9 mouse cellular contexts compared by ENCODE assay signal in genomic region chr10:80430375-80430980, GRCm38 (mm10). TPM values are rescaled to one million over a fixed set of nuclear protein-coding genes. Genes with fewer than 3 reads are reported as not detected.
DNase-seq lines count a peak whose midpoint lies in the region; ATAC-seq and TF ChIP-seq lines count a peak whose summit lies in the region.
"Had no signal": no experiment of that assay in that cellular context is flagged by ENCODE, and none has a peak within 500 bp of the region (broad histone marks: within the 10 kb centered on the region; RNA-seq: fewer than 3 reads in every experiment).

No protein-coding gene starts in this region.

- no peak for TF ChIP-seq CTCF in G1E (IDR thresholded peaks at IDR 0.05; ENCODE audit: low read depth, low read length)

- DNase-seq in kidney, postnatal 4 days, result no peak
- DNase-seq in G1E (ENCODE audit: low spot score), result no peak
- DNase-seq in embryonic facial prominence, embryonic 10.5 days (ENCODE audit: low spot score), result no peak
- no peak for DNase-seq in urinary bladder, adult 18-20 months (ENCODE audit: low spot score in 2 of 2)
- DNase-seq in layer of hippocampus, postnatal 10 days (ENCODE audit: low spot score in 2 of 2), result no peak
- DNase-seq: gastrocnemius, postnatal 25 days; lung, postnatal 36 days had no signal

- no peaks in the 10 kb centered on the region for H3K27me3 ChIP-seq in kidney, embryonic 15.5 days
- H3K27me3 ChIP-seq in G1E (ENCODE audit: insufficient read depth, low read length), result no peaks in the 10 kb centered on the region; the same call in 1 of the 2 replicates
- H3K27me3 ChIP-seq in embryonic facial prominence, embryonic 10.5 days (replicated peaks; ENCODE audit: low read depth, poor library complexity, severe bottlenecking), result no peaks in the 10 kb centered on the region
- H3K27me3 ChIP-seq in liver, embryonic 15.5 days, result no peaks in the 10 kb centered on the region

- 0 out of 2 replicates have a peak overlapping the region, but pooled peaks have one; percentile 0 for H3K9ac ChIP-seq in kidney, embryonic 15.5 days
- no peak overlapping the region for H3K9ac ChIP-seq in liver, embryonic 15.5 days

- H3K9me3 ChIP-seq in kidney, embryonic 15.5 days (replicated peaks), result no peaks in the 10 kb centered on the region
- peaks cover 12% of the 10 kb centered on the region; the same call in 1 of the 2 replicates for H3K9me3 ChIP-seq in G1E (replicated peaks)
- H3K9me3 ChIP-seq in embryonic facial prominence, embryonic 10.5 days, result peaks cover 5% of the 10 kb centered on the region; the same call in 1 of the 2 replicates
- H3K9me3 ChIP-seq in liver, embryonic 15.5 days (replicated peaks), result 0 out of 2 replicates have a peak, but pooled peaks cover 3% of the 10 kb centered on the region

- peaks cover 37% of the 10 kb centered on the region for H3K4me1 ChIP-seq in kidney, embryonic 15.5 days
- peaks cover 69% of the 10 kb centered on the region for H3K4me1 ChIP-seq in G1E (ENCODE audit: insufficient read depth, low read depth, low read length)
- peaks cover 34% of the 10 kb centered on the region for H3K4me1 ChIP-seq in embryonic facial prominence, embryonic 10.5 days
- peaks cover 50% of the 10 kb centered on the region for H3K4me1 ChIP-seq in liver, embryonic 15.5 days (replicated peaks)

- H3K4me2 ChIP-seq in kidney, embryonic 15.5 days, result 0 out of 2 replicates have a peak overlapping the region, but pooled peaks have one; percentile 88
- peak overlapping the region; percentile 84; the same call in 1 of the 2 replicates for H3K4me2 ChIP-seq in liver, embryonic 15.5 days

- H3K36me3 ChIP-seq in kidney, embryonic 15.5 days, result peaks cover 53% of the 10 kb centered on the region
- H3K36me3 ChIP-seq in G1E (replicated peaks), result peaks cover 65% of the 10 kb centered on the region
- H3K36me3 ChIP-seq in embryonic facial prominence, embryonic 10.5 days (replicated peaks), result peaks cover 59% of the 10 kb centered on the region
- H3K36me3 ChIP-seq in liver, embryonic 15.5 days (replicated peaks), result peaks cover 58% of the 10 kb centered on the region

- no peak for ATAC-seq in kidney, embryonic 15.5 days (replicated peaks; ENCODE audit: low FRiP score)
- ATAC-seq in G1E (ENCODE audit: extremely low read depth, insufficient number of reproducible peaks, low FRiP score, poor library complexity, severe bottlenecking), result no peak
- no peak for ATAC-seq in liver, embryonic 15.5 days (ENCODE audit: insufficient read depth)

- H3K4me3 ChIP-seq in kidney, embryonic 15.5 days (replicated peaks), result no peak overlapping the region
- H3K4me3 ChIP-seq in G1E (ENCODE audit: low read depth, low read length), result peak overlapping the region; percentile 97; the same call in 1 of the 2 replicates
- H3K4me3 ChIP-seq in embryonic facial prominence, embryonic 10.5 days, result peak overlapping the region; percentile 97
- H3K4me3 ChIP-seq in liver, embryonic 15.5 days (replicated peaks), result no peak overlapping the region

- peak overlapping the region; percentile 4; the same call in 1 of the 2 replicates for H3K27ac ChIP-seq in kidney, embryonic 15.5 days
- H3K27ac ChIP-seq in embryonic facial prominence, embryonic 10.5 days (replicated peaks), result no peak overlapping the region
- H3K27ac ChIP-seq in liver, embryonic 15.5 days (replicated peaks), result peak overlapping the region; percentile 98; the same call in 1 of the 2 replicates

- WGBS in kidney, embryonic 15.5 days, result 60% methylated on average over 8 of the region's 8 CpGs
- WGBS in embryonic facial prominence, embryonic 10.5 days, result 74% methylated on average over 8 of the region's 8 CpGs
- 65% methylated on average over 8 of the region's 8 CpGs for WGBS in liver, embryonic 15.5 days (ENCODE audit: insufficient replicate concordance)

RNA-seq across cellular contexts. Expression of gene Tcf3, which starts 3.0 kb away (rescaled TPM):
- polyA plus RNA-seq in kidney, embryonic 15.5 days (2015; fragmentation: Nextera tagmentation; extraction: Ambion mirVana), result 130 and 138 TPM in 2 replicates
- total RNA-seq in G1E (2014; fragmentation: Nextera tagmentation) (152 and 175 TPM in 2 replicates), G1E (2017) (70.0 and 84.0 TPM in 2 replicates)
- polyA plus RNA-seq in G1E (2012), result 1,090 and 1,330 TPM in 2 replicates
- polyA plus RNA-seq in embryonic facial prominence, embryonic 10.5 days (2016; fragmentation: Nextera tagmentation; extraction: Ambion mirVana), result 225 and 235 TPM in 2 replicates
- polyA plus RNA-seq in liver, embryonic 15.5 days (2015; fragmentation: Nextera tagmentation; extraction: Ambion mirVana), result 52.8 and 59.5 TPM in 2 replicates
- total RNA-seq in layer of hippocampus, postnatal 10 days (2021), result 10 to 100 TPM; 36.1 to 42.9 TPM

RNA-seq across cellular contexts. Expression of gene Uqcr11, which starts 23.8 kb away (rescaled TPM):
- polyA plus RNA-seq in kidney, embryonic 15.5 days (2015; fragmentation: Nextera tagmentation; extraction: Ambion mirVana), result 790 and 798 TPM in 2 replicates
- total RNA-seq in G1E (2014; fragmentation: Nextera tagmentation) (57.3 and 71.6 TPM in 2 replicates), G1E (2017) (376 and 446 TPM in 2 replicates)
- 1,650 and 1,908 TPM in 2 replicates for polyA plus RNA-seq in G1E (2012)
- polyA plus RNA-seq in embryonic facial prominence, embryonic 10.5 days (2016; fragmentation: Nextera tagmentation; extraction: Ambion mirVana), result 615 and 629 TPM in 2 replicates
- 526 and 581 TPM in 2 replicates for polyA plus RNA-seq in liver, embryonic 15.5 days (2015; fragmentation: Nextera tagmentation; extraction: Ambion mirVana)
- 100 to 1,000 TPM; 503 to 527 TPM for total RNA-seq in layer of hippocampus, postnatal 10 days (2021)

RNA-seq across cellular contexts. Expression of gene Mbd3, which starts 31.1 kb away (rescaled TPM):
- 260 and 283 TPM in 2 replicates for polyA plus RNA-seq in kidney, embryonic 15.5 days (2015; fragmentation: Nextera tagmentation; extraction: Ambion mirVana)
- total RNA-seq in G1E (2014; fragmentation: Nextera tagmentation), result 37.3 and 41.7 TPM in 2 replicates
- total RNA-seq in G1E (2017), result 36.0 and 42.0 TPM in 2 replicates
- polyA plus RNA-seq in G1E (2012), result 244 and 272 TPM in 2 replicates
- 371 and 377 TPM in 2 replicates for polyA plus RNA-seq in embryonic facial prominence, embryonic 10.5 days (2016; fragmentation: Nextera tagmentation; extraction: Ambion mirVana)
- 63.2 and 74.5 TPM in 2 replicates for polyA plus RNA-seq in liver, embryonic 15.5 days (2015; fragmentation: Nextera tagmentation; extraction: Ambion mirVana)
- total RNA-seq in layer of hippocampus, postnatal 10 days (2021), result 100 to 1,000 TPM; 119 to 129 TPM

RNA-seq across cellular contexts. Expression of gene Mex3d, which starts 43.0 kb away (rescaled TPM):
- 7.1 and 8.4 TPM in 2 replicates for polyA plus RNA-seq in kidney, embryonic 15.5 days (2015; fragmentation: Nextera tagmentation; extraction: Ambion mirVana)
- 7.7 and 11.4 TPM in 2 replicates for total RNA-seq in G1E (2014; fragmentation: Nextera tagmentation)
- total RNA-seq in G1E (2017), result 8.7 and 10.9 TPM in 2 replicates
- polyA plus RNA-seq in G1E (2012), result 35.3 and 41.9 TPM in 2 replicates
- 6.4 and 7.1 TPM in 2 replicates for polyA plus RNA-seq in embryonic facial prominence, embryonic 10.5 days (2016; fragmentation: Nextera tagmentation; extraction: Ambion mirVana)
- 0.78 and 0.92 TPM in 2 replicates for polyA plus RNA-seq in liver, embryonic 15.5 days (2015; fragmentation: Nextera tagmentation; extraction: Ambion mirVana)
- 10 to 100 TPM; 33.6 to 36.6 TPM for total RNA-seq in layer of hippocampus, postnatal 10 days (2021)

Comparison
In these comparisons a context has a peak if more than half of its experiments do, and no peak if none do; other contexts are left out.
1. H3K4me3 ChIP-seq: peak in G1E (single experiment) and embryonic facial prominence, embryonic 10.5 days (single experiment); none in kidney, embryonic 15.5 days (single experiment) and liver, embryonic 15.5 days (single experiment).